In genomic region chr16:87364231-87364630, GRCm38 (mm10) we compare ENCODE assay signal across 10 mouse cellular contexts. TPM values are rescaled to one million over a fixed set of nuclear protein-coding genes. Genes with fewer than 3 reads are reported as not detected.
DNase-seq lines count a peak whose midpoint lies in the region; ATAC-seq lines count a peak whose summit lies in the region.
"Had no signal": no experiment of that assay in that cellular context is flagged by ENCODE, and none has a peak within 500 bp of the region (broad histone marks: within the 10 kb centered on the region; RNA-seq: fewer than 3 reads in every experiment).

No protein-coding gene starts in this region.

- no peaks in the 10 kb centered on the region for H3K4me1 ChIP-seq in kidney, embryonic 16.5 days (ENCODE audit: insufficient read depth, low read length)
- H3K4me1 ChIP-seq in lung, embryonic 15.5 days: 0 out of 2 replicates have a peak, but pooled peaks cover 5% of the 10 kb centered on the region

- peaks cover 51% of the 10 kb centered on the region for H3K36me3 ChIP-seq in kidney, embryonic 16.5 days (ENCODE audit: insufficient read depth, low read length)
- peaks cover 35% of the 10 kb centered on the region; the same call in 1 of the 2 replicates for H3K36me3 ChIP-seq in lung, embryonic 15.5 days

- H3K27me3 ChIP-seq in kidney, embryonic 16.5 days (ENCODE audit: insufficient read depth, low read length): no peaks in the 10 kb centered on the region
- H3K27me3 ChIP-seq in lung, embryonic 15.5 days: no peaks in the 10 kb centered on the region
- H3K27me3 ChIP-seq: Patski had no signal

- no peaks in the 10 kb centered on the region for H3K9me3 ChIP-seq in kidney, embryonic 16.5 days (ENCODE audit: low read length)
- H3K9me3 ChIP-seq in lung, embryonic 15.5 days: no peaks in the 10 kb centered on the region

- DNase-seq in adrenal gland, postnatal 14 days: peak; percentile 39
- no peak for DNase-seq in adrenal gland, adult (ENCODE audit: inconsistent age in 2 of 2, low spot score in 1 of 2)
- DNase-seq in kidney, adult 18-20 months: peak; percentile 35
- DNase-seq in cerebellum, postnatal 10 days: peak; percentile 66 to 69
- no peak for DNase-seq in layer of hippocampus, adult 18-20 months (ENCODE audit: low spot score in 2 of 2)
- DNase-seq in B cell, adult 2 months: no peak
- DNase-seq: layer of hippocampus, postnatal 36 days had no signal

- no peak overlapping the region for H3K27ac ChIP-seq in kidney, embryonic 16.5 days (ENCODE audit: low read length)
- H3K27ac ChIP-seq in lung, embryonic 15.5 days: no peak overlapping the region

- no peak for ATAC-seq in kidney, embryonic 16.5 days (ENCODE audit: low FRiP score, low TSS enrichment)
- ATAC-seq in lung, embryonic 15.5 days (ENCODE audit: borderline replicate concordance, extremely low read depth, low FRiP score, low TSS enrichment): peak; percentile 47; the same call in 1 of the 2 replicates
- ATAC-seq: Patski had no signal

- no peak overlapping the region for H3K4me3 ChIP-seq in kidney, embryonic 16.5 days (ENCODE audit: low read length)
- H3K4me3 ChIP-seq in lung, embryonic 15.5 days: no peak overlapping the region

- 89% methylated on average over 4 of the region's 4 CpGs for WGBS in kidney, embryonic 16.5 days
- WGBS in lung, embryonic 15.5 days: 51% methylated on average over 4 of the region's 4 CpGs

- no peak overlapping the region for H3K9ac ChIP-seq in kidney, embryonic 16.5 days (replicated peaks; ENCODE audit: low read length)
- H3K9ac ChIP-seq in lung, embryonic 15.5 days: no peak overlapping the region

- H3K4me2 ChIP-seq in kidney, embryonic 16.5 days (replicated peaks; ENCODE audit: low read depth, low read length): no peak overlapping the region
- H3K4me2 ChIP-seq in lung, embryonic 15.5 days: no peak overlapping the region

RNA-seq across cellular contexts. Expression of gene N6amt1, which starts 10.2 kb away (rescaled TPM):
- 21.0 and 24.1 TPM in 2 replicates for total RNA-seq in adrenal gland, postnatal 14 days (2021)
- 26.5 and 28.1 TPM in 2 replicates for polyA plus RNA-seq in kidney, embryonic 16.5 days (2015; fragmentation: Nextera tagmentation; extraction: Ambion mirVana)
- polyA plus RNA-seq in lung, embryonic 15.5 days (2015; fragmentation: Nextera tagmentation; extraction: Ambion mirVana): 21.1 and 21.4 TPM in 2 replicates
- total RNA-seq in layer of hippocampus, adult 18-20 months (2021): 10 to 100 TPM; 17.2 to 20.3 TPM

Comparison
In these comparisons a context has a peak if more than half of its experiments do, and no peak if none do; other contexts are left out.
1. DNase-seq: peak in adrenal gland, postnatal 14 days (single experiment), kidney, adult 18-20 months (single experiment) and cerebellum, postnatal 10 days (2 of 2); none in adrenal gland, adult (0 of 2), layer of hippocampus, adult 18-20 months (0 of 2) and B cell, adult 2 months (0 of 2).